10 mouse cellular contexts compared by ENCODE assay signal in the genomic region with DNA sequence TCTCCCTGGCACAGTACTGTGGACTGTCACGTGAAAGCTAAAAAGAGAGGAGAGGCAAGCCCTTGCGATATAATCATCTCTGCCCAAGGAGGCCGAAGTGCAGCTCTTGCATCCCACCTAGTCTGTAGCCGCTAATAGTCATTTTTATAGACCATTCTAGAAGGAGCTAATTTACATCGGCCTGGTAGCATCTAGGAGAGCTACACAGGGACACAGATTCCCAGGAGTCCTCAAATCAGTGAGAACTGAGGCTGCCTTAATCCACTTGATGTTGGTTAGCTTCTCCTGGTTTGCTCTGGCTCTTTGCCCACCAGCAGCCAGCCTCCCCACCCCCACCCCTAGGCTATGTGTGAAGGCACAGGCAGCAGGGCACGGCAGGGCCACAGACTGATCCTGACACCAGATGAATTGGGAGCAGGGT.
DNase-seq lines count a peak whose midpoint lies in the region; ATAC-seq and TF ChIP-seq lines count a peak whose summit lies in the region.
"Had no signal": no experiment of that assay in that cellular context is flagged by ENCODE, and none has a peak within 500 bp of the region (broad histone marks: within the 10 kb centered on the region; RNA-seq: fewer than 3 reads in every experiment).

No protein-coding gene starts in this region.

- no peak overlapping the region for H3K27ac ChIP-seq in lung, embryonic 14.5 days (ENCODE audit: low read depth)
- 0 out of 2 replicates have a peak overlapping the region, but pooled peaks have one; percentile 39 for H3K27ac ChIP-seq in hindbrain, embryonic 15.5 days (replicated peaks)
- peak overlapping the region; percentile 45; the same call in 1 of the 2 replicates for H3K27ac ChIP-seq in neural tube, embryonic 14.5 days (ENCODE audit: low read depth, low read length)
- H3K27ac ChIP-seq: macrophage had no signal

- peak; percentile 19 for DNase-seq in embryo, embryonic 10.5 days (ENCODE audit: low spot score)
- no peak for DNase-seq in embryo, embryonic 10 days (ENCODE audit: low spot score)
- DNase-seq in lung, embryonic 14.5 days: peak; percentile 47
- DNase-seq in lung, postnatal 25 days (ENCODE audit: low spot score): no peak
- no peak for DNase-seq in ovary, postnatal 36 days (ENCODE audit: low spot score)
- DNase-seq in spleen, postnatal 36 days (ENCODE audit: low spot score in 2 of 2): no peak

- H3K4me3 ChIP-seq in lung, embryonic 14.5 days (ENCODE audit: low read depth, low read length): no peak overlapping the region
- H3K4me3 ChIP-seq in hindbrain, embryonic 15.5 days: no peak overlapping the region
- H3K4me3 ChIP-seq in neural tube, embryonic 14.5 days (ENCODE audit: low read depth, low read length): no peak overlapping the region

- no peak overlapping the region for H3K4me2 ChIP-seq in lung, embryonic 14.5 days
- no peak overlapping the region for H3K4me2 ChIP-seq in hindbrain, embryonic 15.5 days
- H3K4me2 ChIP-seq in neural tube, embryonic 14.5 days (ENCODE audit: low read depth, low read length): no peak overlapping the region

- no peaks in the 10 kb centered on the region for H3K9me3 ChIP-seq in lung, embryonic 14.5 days (ENCODE audit: low read depth, low read length)
- H3K9me3 ChIP-seq in hindbrain, embryonic 15.5 days: no peaks in the 10 kb centered on the region
- H3K9me3 ChIP-seq in neural tube, embryonic 14.5 days (ENCODE audit: control insufficient read depth, low read length): no peaks in the 10 kb centered on the region

- no peaks in the 10 kb centered on the region for H3K36me3 ChIP-seq in lung, embryonic 14.5 days (ENCODE audit: insufficient read depth)
- no peaks in the 10 kb centered on the region for H3K36me3 ChIP-seq in hindbrain, embryonic 15.5 days
- no peaks in the 10 kb centered on the region for H3K36me3 ChIP-seq in neural tube, embryonic 14.5 days (ENCODE audit: control insufficient read depth, insufficient read depth, low read length)

- H3K27me3 ChIP-seq in lung, embryonic 14.5 days (ENCODE audit: insufficient read depth, low read length): no peaks in the 10 kb centered on the region
- no peaks in the 10 kb centered on the region for H3K27me3 ChIP-seq in hindbrain, embryonic 15.5 days
- no peaks in the 10 kb centered on the region for H3K27me3 ChIP-seq in neural tube, embryonic 14.5 days (ENCODE audit: control insufficient read depth, insufficient read depth, low read length)
- H3K27me3 ChIP-seq: Patski had no signal

- H3K4me1 ChIP-seq in lung, embryonic 14.5 days (ENCODE audit: insufficient read depth): peaks cover 7% of the 10 kb centered on the region
- peaks cover 33% of the 10 kb centered on the region for H3K4me1 ChIP-seq in hindbrain, embryonic 15.5 days (replicated peaks)
- peaks cover 28% of the 10 kb centered on the region for H3K4me1 ChIP-seq in neural tube, embryonic 14.5 days (ENCODE audit: control insufficient read depth, insufficient read depth, low read length)

- WGBS in lung, embryonic 14.5 days: 54% methylated on average over 6 of the region's 6 CpGs
- 38% methylated on average over 6 of the region's 6 CpGs for WGBS in hindbrain, embryonic 15.5 days
- WGBS in neural tube, embryonic 14.5 days: 30% methylated on average over 6 of the region's 6 CpGs

- no peak for ATAC-seq in lung, embryonic 14.5 days (ENCODE audit: insufficient read depth)
- ATAC-seq in hindbrain, embryonic 15.5 days (ENCODE audit: low FRiP score, low read depth): 0 out of 2 replicates have a peak, but pooled peaks have one; percentile 29
- 0 out of 2 replicates have a peak, but pooled peaks have one; percentile 56 for ATAC-seq in neural tube, embryonic 14.5 days (ENCODE audit: low read depth)
- ATAC-seq: Patski had no signal

- no peak overlapping the region for H3K9ac ChIP-seq in lung, embryonic 14.5 days
- H3K9ac ChIP-seq in hindbrain, embryonic 15.5 days: no peak overlapping the region
- no peak overlapping the region for H3K9ac ChIP-seq in neural tube, embryonic 14.5 days (replicated peaks; ENCODE audit: low read depth, low read length)

- TF ChIP-seq CTCF in lung, embryonic 14.5 days (IDR thresholded peaks at IDR 0.05; ENCODE audit: low read depth): no peak

Comparison
In these comparisons a context has a peak if more than half of its experiments do, and no peak if none do; other contexts are left out.
1. DNase-seq: peak in embryo, embryonic 10.5 days (single experiment) and lung, embryonic 14.5 days (single experiment); none in embryo, embryonic 10 days (single experiment), lung, postnatal 25 days (single experiment), ovary, postnatal 36 days (single experiment) and spleen, postnatal 36 days (0 of 2).